Mouse (Mus musculus): ENCODE results near the gene Slc45a2. TPM values are rescaled to one million over a fixed set of nuclear protein-coding genes. Genes with fewer than 3 reads are reported as not detected.

Slc45a2 gene
- total and polyA plus RNA-seq, 3 experiments: not detected

GRCm38 (mm10) chr15:11054440-11055080, 54.0 kb downstream of the Slc45a2 start:
- in situ Hi-C loops (cut with MboI; ENCODE audit: low pct_ligation_motif_present, low pct_unique_long_range_greater_than_20kb, low sequenced_read_pairs) (no loop called here), dilution Hi-C loops (cut with MboI; ENCODE audit: extremely low pct_ligation_motif_present, extremely low pct_unique_long_range_greater_than_20kb, low sequenced_read_pairs) (no loop called here)
- Histone ChIP-seq H3K4me2 (ENCODE audit: insufficient read depth, low read depth, poor library complexity, severe bottlenecking) (no peak overlapping the region), H3K9me3 (replicated peaks; ENCODE audit: low read length) (no peaks in the 10 kb centered on the region), H3K4me1 (ENCODE audit: control insufficient read depth in 1 of 2, insufficient read depth in 2 of 2) (peaks cover 0 to 13% of the 10 kb centered on the region in 2 experiments; a peak in 3 of 4 replicates), H3K79me2 (replicated peaks; ENCODE audit: control insufficient read depth, extremely low read depth, insufficient read depth, poor library complexity, severe bottlenecking) (no peaks in the 10 kb centered on the region), H3K36me3 (replicated peaks in 1 of 2; ENCODE audit: control insufficient read depth in 1 of 2, insufficient read depth in 1 of 2, low read length in 1 of 2) (no peaks in the 10 kb centered on the region), H3K9ac (ENCODE audit: insufficient read depth, low read depth) (no peak overlapping the region), H3K4me3 (replicated peaks in 1 of 3; ENCODE audit: low read depth in 2 of 3, low read length in 2 of 3, poor library complexity in 1 of 3) (no peak overlapping the region), H3K27me3 (replicated peaks) (no peaks in the 10 kb centered on the region), H3K27ac (ENCODE audit: insufficient read depth, low read depth) (no peak overlapping the region)
- no peak for TF ChIP-seq POLR2A (IDR thresholded peaks at IDR 0.05; ENCODE audit: low read depth, low read length)
- no peak for TF ChIP-seq KAT2A (IDR thresholded peaks at IDR 0.05; ENCODE audit: insufficient replicate concordance, low read length)
- no peak for TF ChIP-seq UBTF (IDR thresholded peaks at IDR 0.05; ENCODE audit: low read depth, low read length)
- TF ChIP-seq MAZ (IDR thresholded peaks at IDR 0.05; ENCODE audit: low read depth, low read length): no peak
- no peak for TF ChIP-seq NELFE (IDR thresholded peaks at IDR 0.05; ENCODE audit: low read depth, low read length)
- no peak for TF ChIP-seq USF2 (conservative IDR thresholded peaks at IDR 0.05; ENCODE audit: low read depth, low read length)
- TF ChIP-seq SIN3A (IDR thresholded peaks at IDR 0.05; ENCODE audit: low read length): no peak
- no peak for TF ChIP-seq HCFC1 (IDR thresholded peaks at IDR 0.05; ENCODE audit: low read depth, low read length)
- no peak for TF ChIP-seq USF1 (IDR thresholded peaks at IDR 0.05; ENCODE audit: low read depth, low read length)
- no peak for TF ChIP-seq BHLHE40 (IDR thresholded peaks at IDR 0.05; ENCODE audit: low read depth, low read length)
- TF ChIP-seq SMC3 (IDR thresholded peaks at IDR 0.05; ENCODE audit: low read depth, low read length): no peak
- TF ChIP-seq MXI1 (IDR thresholded peaks at IDR 0.05; ENCODE audit: low read depth, low read length): no peak
- TF ChIP-seq EP300 (IDR thresholded peaks at IDR 0.05; ENCODE audit: low read length): peak; percentile 77
- TF ChIP-seq MYC (IDR thresholded peaks at IDR 0.05; ENCODE audit: low read depth, low read length): no peak
- no peak for TF ChIP-seq CHD2 (IDR thresholded peaks at IDR 0.05; ENCODE audit: low read length)
- TF ChIP-seq ZC3H11A (IDR thresholded peaks at IDR 0.05; ENCODE audit: low read depth, low read length): no peak
- TF ChIP-seq ZNF384 (IDR thresholded peaks at IDR 0.05; ENCODE audit: low read depth, low read length): 0 out of 2 replicates have a peak, but pooled peaks have one; percentile 53
- no peak for TF ChIP-seq RAD21 (IDR thresholded peaks at IDR 0.05; ENCODE audit: low read depth, low read length)
- no peak for TF ChIP-seq ZKSCAN1 (IDR thresholded peaks at IDR 0.05; ENCODE audit: borderline replicate concordance, low read depth, low read length)
- TF ChIP-seq POLR2AphosphoS2 (IDR thresholded peaks at IDR 0.05; ENCODE audit: low read depth, low read length): no peak
- TF ChIP-seq MEF2A (IDR thresholded peaks at IDR 0.05; ENCODE audit: borderline replicate concordance, low read depth, low read length): peak; percentile 52; the same call in 1 of the 2 replicates
- no peak for TF ChIP-seq ZMIZ1 (IDR thresholded peaks at IDR 0.05; ENCODE audit: low read depth, low read length)
- no peak for TF ChIP-seq GABPA (IDR thresholded peaks at IDR 0.05; ENCODE audit: insufficient replicate concordance, low read depth, low read length)
- TF ChIP-seq PAX5 (IDR thresholded peaks at IDR 0.05; ENCODE audit: low read length): no peak
- peak; percentile 62; the same call in 1 of the 2 replicates for TF ChIP-seq JUN (IDR thresholded peaks at IDR 0.05; ENCODE audit: insufficient read depth, low read depth, low read length)
- no peak for TF ChIP-seq E2F4 (IDR thresholded peaks at IDR 0.05; ENCODE audit: insufficient replicate concordance, low read depth, low read length)
- TF ChIP-seq RCOR1 (conservative IDR thresholded peaks at IDR 0.05; ENCODE audit: low read depth, low read length): no peak
- TF ChIP-seq MAFK (IDR thresholded peaks at IDR 0.05; ENCODE audit: insufficient replicate concordance, low read length): no peak
- no peak for TF ChIP-seq CHD1 (IDR thresholded peaks at IDR 0.05; ENCODE audit: low read depth, low read length)
- peak; percentile 88 for TF ChIP-seq IRF4 (IDR thresholded peaks at IDR 0.05; ENCODE audit: low read depth, low read length)
- TF ChIP-seq NRF1 (IDR thresholded peaks at IDR 0.05; ENCODE audit: low read depth, low read length): no peak
- TF ChIP-seq ETS1 (conservative IDR thresholded peaks at IDR 0.05; ENCODE audit: low read depth, low read length): no peak
- TF ChIP-seq TBP (conservative IDR thresholded peaks at IDR 0.05; ENCODE audit: low read depth, low read length): no peak
- no peak for TF ChIP-seq CTCF (conservative IDR thresholded peaks at IDR 0.05 in 1 of 2, IDR thresholded peaks at IDR 0.05 in 1 of 2; ENCODE audit: low read depth in 2 of 2, low read length in 2 of 2)
- TF ChIP-seq MAX (IDR thresholded peaks at IDR 0.05; ENCODE audit: low read length): no peak
- TF ChIP-seq ELF1 (IDR thresholded peaks at IDR 0.05; ENCODE audit: low read depth, low read length): no peak
- peak; percentile 50; the same call in 1 of the 2 replicates for TF ChIP-seq JUND (conservative IDR thresholded peaks at IDR 0.05; ENCODE audit: low read depth, low read length)
- no peak for TF ChIP-seq TCF12 (IDR thresholded peaks at IDR 0.05; ENCODE audit: low read depth, low read length)
- DNase-seq (ENCODE audit: extremely low read depth): no peak

All from CH12.LX (cell line).